Mouse (Mus musculus): ENCODE measurements around the gene Capn7.

The Capn7 gene

DNA sequence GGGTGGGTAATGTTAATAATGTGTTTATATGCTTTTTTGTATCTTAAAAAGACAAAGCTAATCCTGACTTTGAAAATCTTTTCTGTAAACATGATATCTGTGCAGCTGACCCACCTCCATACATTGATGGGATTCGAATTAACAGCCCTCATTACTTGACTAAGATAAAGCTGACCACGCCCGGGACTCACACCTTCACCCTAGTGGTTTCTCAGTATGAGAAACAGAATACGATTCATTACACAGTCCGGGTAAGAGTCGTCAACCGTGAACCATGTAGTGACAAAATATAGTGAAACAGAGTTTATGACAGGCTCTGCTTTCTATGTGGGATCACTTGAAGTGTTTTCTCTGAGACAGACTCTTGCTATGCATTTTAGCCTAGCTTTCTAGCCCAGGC, 31.5 kb downstream of the Capn7 start:
- no peak for DNase-seq

- DNase-seq = no peak
Observed at GRCm38 (mm10) chr14:31369377-31369776, 32.9 kb downstream of the Capn7 start.

DNA sequence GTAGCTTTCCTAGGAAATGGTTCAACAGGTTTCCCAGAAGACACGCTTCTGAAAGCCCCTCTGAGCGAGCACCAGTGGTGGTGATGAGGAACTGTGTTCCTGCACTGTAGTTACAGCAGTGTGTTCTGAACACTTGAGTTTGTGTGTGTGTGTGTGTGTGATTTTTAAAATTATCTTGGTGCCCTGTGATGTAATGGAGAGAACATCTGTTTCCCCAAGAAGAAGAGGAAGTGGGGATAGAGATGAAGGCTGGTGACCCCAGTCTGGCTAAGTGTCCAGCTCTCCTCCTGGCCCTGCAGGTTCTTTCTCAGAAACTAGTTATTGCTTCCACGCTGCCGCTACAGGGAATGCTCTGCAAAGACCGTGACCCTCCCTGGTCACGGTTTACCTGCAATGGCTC, 38.0 kb downstream of the Capn7 start:
- no peak for DNase-seq

DNA sequence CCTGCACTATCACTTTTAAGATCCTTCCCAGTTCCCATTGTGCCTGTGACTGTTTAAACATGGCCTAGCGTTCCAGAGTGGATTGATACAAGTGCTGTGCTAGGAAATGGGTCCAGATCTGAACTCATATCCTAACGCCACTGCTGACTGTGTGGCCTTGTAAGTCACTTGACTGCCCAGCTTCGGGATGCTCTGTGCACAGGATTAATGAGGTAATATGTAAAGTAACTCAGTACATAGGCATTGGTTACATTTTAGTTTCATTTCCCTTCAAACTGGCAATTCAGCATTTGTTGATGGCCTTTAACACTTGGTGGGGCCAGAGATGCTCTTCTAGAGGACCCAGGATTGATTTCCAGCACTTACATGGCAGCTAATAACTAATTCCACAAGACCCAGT, 39.9 kb downstream of the Capn7 start:
- no peak for DNase-seq

DNA sequence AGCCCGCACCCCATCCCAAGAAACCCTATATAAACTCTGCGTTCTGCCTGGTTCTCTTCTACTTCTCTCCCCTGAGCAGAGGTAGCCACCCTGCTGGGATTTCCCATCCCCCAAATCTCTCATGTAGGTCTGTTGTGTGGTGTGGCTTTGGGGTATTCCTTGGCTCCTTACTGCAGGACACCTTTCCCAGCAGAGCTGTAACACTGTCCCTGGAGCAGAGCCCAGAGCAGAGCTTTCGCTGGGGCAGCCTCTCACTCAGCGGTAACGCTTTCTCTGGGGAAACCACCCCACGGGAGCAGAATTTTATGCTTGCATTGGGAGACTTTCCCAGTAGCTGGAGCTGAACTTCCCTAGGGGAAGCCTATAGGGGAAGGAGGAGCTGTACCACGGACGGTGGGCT, 45.8 kb downstream of the Capn7 start:
- no peak for DNase-seq

GRCm38 (mm10) chr14:31383470-31384050, 47.1 kb downstream of the Capn7 start:
- no peak for DNase-seq

DNA sequence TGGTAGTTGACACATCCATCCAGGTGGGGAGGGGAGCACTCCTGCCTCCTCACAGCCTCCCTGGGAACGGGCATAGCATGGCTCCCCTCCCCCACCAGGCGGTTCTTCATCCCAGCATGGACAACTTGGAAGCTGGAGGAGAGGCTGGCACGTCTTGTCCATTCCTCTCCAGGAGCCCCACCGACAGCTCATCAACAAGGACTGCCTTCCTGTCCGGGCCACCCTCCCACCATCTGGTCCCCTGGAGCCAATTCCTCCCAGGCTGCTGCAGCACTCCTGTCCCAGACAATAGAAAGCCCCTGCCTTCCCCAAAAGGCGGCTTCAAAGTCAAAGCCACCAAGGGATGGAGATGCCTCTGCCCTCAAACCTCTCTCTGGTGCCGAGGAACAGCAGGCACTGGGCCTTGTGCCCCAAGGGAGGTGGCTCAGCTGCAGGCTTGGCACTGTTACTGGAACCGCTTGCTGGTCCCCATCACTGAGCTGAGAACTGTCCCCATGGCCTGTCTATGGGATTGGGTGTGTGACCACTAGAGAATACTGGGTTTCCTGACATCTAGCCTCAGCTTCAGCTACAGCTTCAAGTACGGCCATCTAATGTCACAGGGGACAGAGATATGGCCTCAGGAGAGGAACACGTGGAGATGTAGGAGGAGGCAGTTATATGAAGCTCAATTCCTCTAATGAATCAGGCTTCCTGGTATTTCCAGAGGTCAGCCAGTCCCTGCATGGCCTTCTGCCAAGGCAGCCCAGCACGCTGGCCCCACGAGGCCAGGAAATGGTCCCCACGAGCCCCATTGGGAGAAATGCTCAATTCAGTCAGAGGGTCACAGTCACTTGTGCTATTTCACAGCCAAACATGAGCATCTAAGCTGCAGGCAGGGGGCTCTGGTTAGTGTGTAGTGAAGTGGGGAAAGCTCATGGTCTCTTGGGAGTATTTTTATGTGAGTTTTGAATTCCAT, 48.2 kb downstream of the Capn7 start:
- no peak for DNase-seq

DNA sequence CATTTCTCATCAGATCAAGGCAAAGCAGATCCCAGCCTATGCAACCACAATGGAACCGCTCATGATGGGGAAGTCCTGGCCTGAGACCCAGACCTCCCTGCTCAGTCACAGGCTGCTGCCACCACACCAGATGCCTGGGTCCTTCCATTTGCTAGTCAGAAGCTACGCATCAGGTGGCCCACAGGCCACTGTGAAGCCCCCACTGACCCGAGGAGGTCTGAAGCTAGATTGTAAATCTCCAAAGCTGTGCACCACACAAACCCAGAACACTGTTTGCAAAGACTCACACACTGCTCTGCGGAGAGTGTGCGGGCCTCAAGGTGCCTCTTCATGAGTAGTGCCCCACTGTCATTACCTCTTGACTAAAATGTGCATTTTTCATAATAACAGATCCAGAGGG, 49.0 kb downstream of the Capn7 start:
- no peak for DNase-seq

DNA sequence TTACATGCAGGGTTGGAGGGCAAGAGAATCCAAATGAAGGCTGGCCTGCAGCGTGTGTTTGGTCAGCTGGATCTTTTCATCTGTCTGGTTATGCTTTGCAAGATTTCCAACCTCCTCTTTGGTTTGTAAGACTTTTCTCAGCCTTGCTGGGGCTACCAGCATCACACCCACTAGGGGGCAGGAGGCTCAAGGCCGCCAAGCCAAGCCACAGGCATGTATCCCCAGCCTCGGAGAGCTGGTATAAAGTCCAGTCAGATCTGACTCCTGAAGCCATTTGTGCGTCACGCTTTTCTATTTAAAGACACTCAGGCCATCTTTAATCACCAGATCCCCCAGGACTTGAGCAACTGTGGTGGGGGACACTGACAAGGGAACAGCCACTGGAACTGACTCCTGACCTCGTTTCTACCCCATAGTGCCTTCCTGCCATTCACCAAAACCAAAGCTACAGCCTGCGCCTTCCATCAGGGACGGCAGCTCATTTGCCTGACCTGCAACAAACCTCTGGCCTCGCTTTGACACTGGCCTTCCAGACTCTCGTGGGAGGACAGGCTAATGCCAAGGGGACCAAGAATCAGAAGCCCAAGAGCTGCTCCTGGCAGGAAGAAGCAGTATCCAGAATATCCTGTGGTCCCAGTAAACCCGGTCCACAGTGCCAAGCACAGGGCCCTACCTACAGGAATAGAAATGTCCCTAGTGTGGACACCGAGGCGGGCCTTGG, 49.7 kb downstream of the Capn7 start:
- DNase-seq = peak; percentile 78

DNA sequence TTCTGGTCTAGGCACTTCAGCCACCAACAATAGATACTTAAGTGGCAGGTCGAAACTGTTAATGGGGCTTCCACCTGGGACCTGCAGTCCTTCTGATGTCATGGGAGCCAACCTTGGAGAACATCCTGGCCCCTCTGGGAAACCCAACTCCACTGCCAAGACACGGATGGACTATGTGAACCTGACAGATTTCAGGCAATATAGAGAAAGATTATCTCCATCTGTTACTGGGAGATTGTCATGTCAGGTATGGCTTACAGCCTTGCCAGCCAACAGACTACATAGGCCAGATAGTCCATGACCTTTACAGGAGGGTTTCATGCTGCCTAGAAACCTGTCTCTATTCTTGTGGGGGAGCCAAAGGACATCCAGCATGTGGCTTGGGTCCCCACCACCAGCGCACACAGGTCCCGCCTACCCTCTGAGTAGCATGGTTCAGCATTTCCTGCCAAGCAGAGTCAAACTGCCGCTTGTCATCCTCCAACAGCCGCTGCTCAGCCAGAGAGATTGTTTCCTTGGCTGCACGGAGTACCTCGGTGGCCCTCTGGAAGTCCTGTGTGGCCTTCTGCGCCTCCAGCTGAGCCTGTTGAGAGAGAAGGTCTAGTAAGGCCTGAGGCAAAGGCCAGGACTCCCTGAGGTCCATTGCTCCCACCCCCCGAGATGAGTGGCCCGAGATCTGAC, 51.0 kb downstream of the Capn7 start:
- peak; percentile 54 for DNase-seq

DNA sequence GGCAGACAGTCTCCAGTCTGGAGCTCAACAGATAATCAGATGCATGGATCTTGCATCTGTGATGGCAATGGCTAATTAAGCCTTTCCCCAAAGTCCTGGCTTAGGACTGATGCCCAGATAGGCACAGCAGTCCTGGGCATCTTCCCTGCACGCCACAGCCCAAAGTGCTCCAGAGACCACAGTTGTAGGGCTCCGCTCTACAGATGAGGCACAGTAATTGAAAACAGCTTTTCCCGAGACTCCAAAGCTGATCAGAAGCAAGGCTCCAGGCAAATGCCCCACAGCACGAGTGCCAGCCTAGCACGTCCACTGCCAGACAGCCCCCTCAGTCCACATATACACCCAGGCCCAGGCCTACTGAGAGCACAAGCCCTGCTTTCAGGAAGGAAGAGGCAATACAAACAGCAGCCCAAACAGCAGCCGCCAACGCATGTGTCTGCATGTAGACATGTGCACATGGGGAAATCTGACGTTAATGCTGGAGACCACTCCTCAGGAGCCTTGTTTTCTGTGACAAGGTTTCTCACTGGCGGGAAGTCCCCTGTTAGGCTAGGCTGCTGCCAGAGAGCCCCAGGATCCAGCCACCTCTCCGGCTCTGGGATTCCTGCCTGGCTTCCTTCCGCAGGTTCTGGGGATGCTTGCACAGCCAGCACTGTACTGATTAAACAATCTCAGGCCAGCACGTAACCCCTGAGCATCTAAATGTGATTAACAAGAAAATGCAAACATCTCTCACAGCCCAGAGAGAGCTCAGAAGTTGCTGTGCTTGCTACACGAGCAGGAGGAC, 51.8 kb downstream of the Capn7 start:
- no peak for DNase-seq

- DNase-seq = no peak
Observed at GRCm38 (mm10) chr14:31389421-31390147, 53.1 kb downstream of the Capn7 start.

- no peak for DNase-seq
Observed at GRCm38 (mm10) chr14:31392300-31392699, 55.9 kb downstream of the Capn7 start.

DNA sequence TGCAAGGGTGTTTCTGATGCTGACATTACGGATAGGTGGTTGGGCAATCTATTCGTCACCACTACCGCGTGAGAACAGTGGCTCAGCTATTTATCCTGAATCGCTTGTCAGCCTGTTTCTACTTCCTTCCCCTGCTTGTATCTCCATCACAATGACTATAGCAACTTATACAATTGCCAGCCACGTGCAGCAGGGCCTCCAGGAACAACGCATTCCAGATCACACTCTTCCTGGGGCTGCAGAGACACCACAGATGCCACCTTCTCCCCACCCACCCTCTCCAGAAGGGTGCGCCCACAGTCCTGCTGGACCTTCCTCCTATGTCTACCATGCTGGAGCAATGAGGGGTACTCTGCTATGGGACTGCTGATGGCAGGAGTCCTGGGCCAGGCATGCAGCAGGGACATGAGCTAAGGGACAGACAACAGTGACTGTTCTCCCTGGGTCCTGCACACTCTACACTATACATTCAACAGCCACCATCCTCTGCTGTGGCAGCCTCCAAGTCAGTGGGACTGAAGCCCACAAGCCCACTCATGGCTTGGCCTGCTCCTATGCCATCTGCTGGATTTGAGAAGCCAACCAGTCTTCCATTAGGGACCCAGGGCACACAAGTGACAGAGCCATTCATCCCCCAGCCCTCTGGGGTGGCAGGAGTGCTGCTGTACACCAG, 56.6 kb downstream of the Capn7 start:
- DNase-seq = no peak

- DNase-seq = no peak
Observed at GRCm38 (mm10) chr14:31393546-31393890, 57.1 kb downstream of the Capn7 start.

DNA sequence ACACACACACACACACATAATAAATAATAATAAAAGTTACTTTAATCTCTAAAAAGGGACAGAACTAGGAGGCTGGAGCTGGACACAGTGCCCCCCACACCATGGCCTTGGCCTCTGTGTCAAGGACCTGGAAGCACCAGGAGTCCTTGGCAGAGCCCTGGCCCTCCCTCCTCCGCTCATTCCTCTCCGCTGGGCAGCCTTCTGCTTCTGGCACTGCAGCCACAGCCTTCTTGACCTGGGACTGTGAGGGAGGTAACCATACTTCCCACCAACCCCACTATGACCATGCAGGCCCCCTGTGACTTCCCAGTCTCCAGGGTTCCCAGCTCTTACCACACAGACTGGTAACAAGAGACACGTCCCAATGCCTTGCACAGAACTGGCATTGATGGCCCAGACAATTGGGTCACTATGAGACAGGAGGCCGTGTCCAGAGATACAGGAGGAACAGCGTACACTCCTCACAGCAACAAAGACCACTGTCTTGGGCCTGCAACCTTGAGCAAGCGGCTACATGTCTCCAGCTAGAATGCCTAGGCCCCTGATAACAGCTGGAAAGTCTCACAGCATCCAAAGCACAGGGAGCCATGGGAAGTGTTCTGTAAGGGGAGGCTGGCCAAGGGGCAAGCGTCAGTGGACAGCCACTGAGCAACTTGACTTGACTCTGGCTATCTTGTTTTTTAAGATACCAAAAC, 57.6 kb downstream of the Capn7 start:
- DNase-seq = no peak

DNA sequence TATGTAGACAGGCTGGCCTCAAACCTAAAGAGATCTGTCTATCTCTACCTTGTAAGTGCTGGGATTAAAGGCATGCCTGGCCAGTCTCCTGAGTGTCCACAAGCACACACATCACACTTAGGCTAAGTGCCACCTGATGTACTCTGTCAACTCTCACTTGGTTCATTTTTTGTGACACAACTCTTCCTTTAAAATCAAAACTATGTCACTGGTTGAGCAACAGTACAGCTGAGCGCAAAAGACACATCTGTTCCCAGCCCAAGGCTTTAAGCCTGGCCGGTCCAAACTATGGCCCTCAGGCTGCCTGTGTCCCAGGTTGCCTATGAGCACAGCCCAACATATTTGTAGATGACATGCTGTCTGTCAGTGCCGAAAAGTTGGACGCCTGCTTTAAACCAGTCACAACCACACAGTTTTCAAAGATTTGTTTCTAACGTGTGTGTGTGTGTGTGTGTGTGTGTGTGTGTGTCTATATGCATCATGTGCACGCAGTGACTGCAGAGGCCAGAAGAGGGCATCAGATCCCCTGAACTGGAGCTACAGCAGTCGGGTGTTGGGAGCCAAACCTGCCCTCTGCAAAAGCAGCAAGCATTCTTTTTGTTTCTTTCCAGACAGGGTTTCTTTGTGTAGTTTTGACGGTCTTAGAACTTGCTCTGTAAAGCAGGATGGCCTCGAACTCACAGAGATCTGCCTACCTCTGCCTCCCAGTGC, 58.5 kb downstream of the Capn7 start:
- no peak for DNase-seq

DNA sequence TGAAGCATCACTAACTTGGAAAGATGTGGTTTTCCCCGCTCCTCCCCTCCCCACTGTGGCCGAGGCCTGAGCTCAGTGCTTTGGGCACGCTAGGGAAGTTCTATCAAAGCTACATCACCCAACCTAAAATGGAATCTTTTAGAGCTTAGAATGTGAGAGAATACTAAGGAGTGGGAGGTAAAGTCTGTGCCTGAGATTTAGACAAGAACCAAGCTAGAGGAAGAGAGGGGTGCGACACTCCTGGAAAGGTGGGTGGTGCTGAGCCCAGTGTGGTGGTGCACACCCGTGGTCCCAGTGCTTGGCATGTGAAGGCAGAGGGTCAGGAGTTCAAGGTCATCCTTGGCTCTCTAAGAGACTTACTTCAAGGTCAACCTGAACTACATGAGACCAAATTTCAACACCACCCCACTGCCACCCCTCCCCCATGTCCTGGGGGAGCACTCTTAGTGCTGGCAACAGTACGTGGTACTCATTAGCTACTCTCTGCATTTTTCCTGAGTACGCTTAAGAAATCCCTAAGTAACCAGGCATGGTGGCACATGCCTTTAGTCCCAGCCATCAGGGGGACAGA, 59.3 kb downstream of the Capn7 start:
- no peak for DNase-seq

- no peak for DNase-seq
Observed at GRCm38 (mm10) chr14:31396428-31396827, 60.0 kb downstream of the Capn7 start.

- no peak for DNase-seq
Observed at GRCm38 (mm10) chr14:31397353-31397752, 60.9 kb downstream of the Capn7 start.
